Mouse (Mus musculus) B cell, adult (primary cell): ENCODE data around the gene Rasa4. TPM values are rescaled to one million over a fixed set of nuclear protein-coding genes. Genes with fewer than 3 reads are reported as not detected.

ENCODE experiments used
- total RNA-seq: library from RNA; stranded (reverse); gene quantifications from 4 replicates; pipeline ENCODE4 v1.2.4, GENCODE M21; 2023; ENCODE audit not compliant: inconsistent age

Rasa4 gene
- 14.2 to 20.5 TPM (median 19.1 TPM) in 4 replicates for total RNA-seq

GRCm38 (mm10) chr5:136083669-136084107 lies at the start of gene Rasa4:
TSS of gene Rasa4 (plus strand) at chr5:136083916.

GRCm38 (mm10) chr5:136038258-136039214 lies 45.2 kb upstream of the Rasa4 start, which contains the start of gene Upk3b:
TSS of gene Upk3b (plus strand) at chr5:136038496.

GRCm38 (mm10) chr5:136054301-136055077 lies 29.2 kb upstream of the Rasa4 start, which contains the start of gene Upk3bl:
TSS of gene Upk3bl (plus strand) at chr5:136054492.

GRCm38 (mm10) chr5:136115891-136116783 lies 32.4 kb downstream of the Rasa4 start, which contains the start of gene Polr2j:
TSS of gene Polr2j (plus strand) at chr5:136116631.

GRCm38 (mm10) chr5:136135571-136136291 lies 52.0 kb downstream of the Rasa4 start, which contains the start of the genes Lrwd1 and Alkbh4:
TSS of gene Lrwd1 (minus strand) at chr5:136136074.
TSS of gene Alkbh4 (plus strand) at chr5:136136146.

Other genes with a start within 250 kb of the Rasa4 start
- 1.4 to 5.8 TPM (median 3.1 TPM) in 4 replicates for gene Hspb1, start 196.0 kb upstream of the Rasa4 start, total RNA-seq
- gene Ywhag, start 149.3 kb upstream of the Rasa4 start, total RNA-seq: 75.8 to 90.5 TPM (median 86.6 TPM) in 4 replicates
- 0.58 to 1.0 TPM (median 0.72 TPM) in 3 of 4 replicates, not detected in the other for gene Ssc4d, start 109.4 kb upstream of the Rasa4 start, total RNA-seq
- gene Zp3, start 103.8 kb upstream of the Rasa4 start, total RNA-seq: not detected in 4 replicates
- gene Dtx2, start 89.1 kb upstream of the Rasa4 start, total RNA-seq: 32.4 to 36.4 TPM (median 34.3 TPM) in 4 replicates
- 0.29 to 0.83 TPM (median 0.63 TPM) in 4 replicates for gene Upk3b, start 45.4 kb upstream of the Rasa4 start, total RNA-seq
- gene Upk3bl, start 29.4 kb upstream of the Rasa4 start, total RNA-seq: not detected in 4 replicates
- gene Polr2j, start 32.7 kb downstream of the Rasa4 start, total RNA-seq: 57.3 to 80.7 TPM (median 72.8 TPM) in 4 replicates
- 27.3 to 31.5 TPM (median 29.4 TPM) in 4 replicates for gene Lrwd1, start 52.2 kb downstream of the Rasa4 start, total RNA-seq
- 12.0 to 14.7 TPM (median 12.5 TPM) in 4 replicates for gene Alkbh4, start 52.2 kb downstream of the Rasa4 start, total RNA-seq
- 54.0 to 57.6 TPM (median 55.1 TPM) in 4 replicates for gene Orai2, start 86.8 kb downstream of the Rasa4 start, total RNA-seq
- gene Prkrip1, start 115.0 kb downstream of the Rasa4 start, total RNA-seq: 29.1 to 35.6 TPM (median 31.5 TPM) in 4 replicates
- gene Sh2b2, start 162.6 kb downstream of the Rasa4 start, total RNA-seq: 14.1 to 17.7 TPM (median 16.3 TPM) in 4 replicates